Mouse (Mus musculus) MEL (cell line): ENCODE measurements around the gene Ppfia1. TPM values are rescaled to one million over a fixed set of nuclear protein-coding genes. Genes with fewer than 3 reads are reported as not detected.

Experiments
- DNase-seq: peaks from one replicate; pipeline ENCODE4 v3.0.0; 2011; ENCODE audit warnings: low read depth, low spot score
- H3K27ac ChIP-seq: 2 replicates; pipeline ENCODE4 v1.5.1; 2012; ENCODE audit warnings: low read depth, mild to moderate bottlenecking, control low read depth, low read length, moderate library complexity; ENCODE audit not compliant: control insufficient read depth
- H3K27me3 ChIP-seq, 2 experiments: fragments of 150-350 bp in 1 of 2; sonication (generic) in 1 of 2; 2 replicates each; pipeline ENCODE4 v1.6.1; 2012; ENCODE audit warnings: low read length in 2 of 2, mild to moderate bottlenecking in 2 of 2, improper control_type of control experiment in 1 of 2, moderate library complexity in 1 of 2; ENCODE audit not compliant: insufficient read depth in 2 of 2, control insufficient read depth in 1 of 2
- H3K36me3 ChIP-seq, 2 experiments: 2 replicates each; pipeline ENCODE4 v1.6.1; 2012 to 2014; ENCODE audit warnings: low read length in 2 of 2, improper control_type of control experiment in 1 of 2, inconsistent platforms in 1 of 2, mild to moderate bottlenecking in 1 of 2; ENCODE audit not compliant: insufficient read depth in 2 of 2, control insufficient read depth in 1 of 2
- H3K4me1 ChIP-seq, 2 experiments: fragments of 150-350 bp in 1 of 2; sonication (generic) in 1 of 2; 2 replicates each; pipeline ENCODE4 v1.6.1; 2012; ENCODE audit warnings: low read length in 2 of 2, improper control_type of control experiment in 1 of 2, mild to moderate bottlenecking in 1 of 2; ENCODE audit not compliant: insufficient read depth in 2 of 2, control insufficient read depth in 1 of 2
- H3K4me3 ChIP-seq, 2 experiments: fragments of 150-350 bp in 1 of 2; sonication (generic) in 1 of 2; 2 replicates each; pipeline ENCODE4 v1.5.1; 2012; ENCODE audit warnings: low read depth in 2 of 2, low read length in 2 of 2, mild to moderate bottlenecking in 2 of 2, moderate library complexity in 2 of 2, control low read depth in 1 of 2, improper control_type of control experiment in 1 of 2; ENCODE audit not compliant: control insufficient read depth in 1 of 2, insufficient read depth in 1 of 2
- H3K79me2 ChIP-seq: 2 replicates; pipeline ENCODE4 v1.6.1; 2012; ENCODE audit warnings: mild to moderate bottlenecking, low read length, moderate library complexity; ENCODE audit not compliant: control insufficient read depth, poor library complexity, insufficient read depth
- H3K9ac ChIP-seq: 2 replicates; pipeline ENCODE4 v1.6.1; 2012; ENCODE audit warnings: low read depth, mild to moderate bottlenecking, control low read depth, low read length, moderate library complexity; ENCODE audit not compliant: control insufficient read depth, poor library complexity, severe bottlenecking
- H3K9me3 ChIP-seq: fragments of 150-350 bp; sonication (generic); replicated peaks from 2 replicates; pipeline ENCODE4 v1.6.1; 2012; ENCODE audit warnings: mild to moderate bottlenecking, low read length, improper control_type of control experiment, moderate library complexity; ENCODE audit not compliant: insufficient read depth
- CHD2 ChIP-seq: IDR thresholded peaks from 2 replicates; pipeline ENCODE4 v1.6.1; 2011; ENCODE audit warnings: low read length, improper control_type of control experiment
- E2F4 ChIP-seq: IDR thresholded peaks from 2 replicates; pipeline ENCODE4 v1.6.1; 2011; ENCODE audit warnings: low read depth, low read length, improper control_type of control experiment, borderline replicate concordance
- GABPA ChIP-seq: IDR thresholded peaks from 2 replicates; pipeline ENCODE4 v1.6.1; 2012; ENCODE audit warnings: low read depth, mild to moderate bottlenecking, inconsistent platforms, low read length, improper control_type of control experiment, moderate library complexity
- HCFC1 ChIP-seq: IDR thresholded peaks from 2 replicates; pipeline ENCODE4 v1.6.1; 2012; ENCODE audit warnings: low read depth, mild to moderate bottlenecking, inconsistent platforms, low read length, improper control_type of control experiment, moderate library complexity
- KAT2A ChIP-seq: conservative IDR thresholded peaks from 2 replicates; pipeline ENCODE4 v1.6.1; 2012; ENCODE audit warnings: low read depth, low read length, improper control_type of control experiment, inconsistent platforms
- MAZ ChIP-seq: IDR thresholded peaks from 2 replicates; pipeline ENCODE4 v1.6.1; 2012; ENCODE audit warnings: low read depth, mild to moderate bottlenecking, inconsistent platforms, low read length, improper control_type of control experiment
- MEF2A ChIP-seq: IDR thresholded peaks from 2 replicates; pipeline ENCODE4 v1.6.1; 2014; ENCODE audit warnings: low read depth, mild to moderate bottlenecking, inconsistent platforms, low read length, improper control_type of control experiment; ENCODE audit not compliant: poor library complexity, insufficient replicate concordance, severe bottlenecking; ENCODE audit errors: extremely low read depth
- MYC ChIP-seq: IDR thresholded peaks from 2 replicates; pipeline ENCODE4 v1.6.1; 2011; ENCODE audit warnings: low read depth, mild to moderate bottlenecking, low read length, improper control_type of control experiment, moderate library complexity
- NELFE ChIP-seq: IDR thresholded peaks from 2 replicates; pipeline ENCODE4 v1.6.1; 2011; ENCODE audit warnings: low read depth, low read length, improper control_type of control experiment
- POLR2A ChIP-seq, 2 experiments: IDR thresholded peaks; 2 replicates each; pipeline ENCODE4 v1.6.1; 2011 to 2012; ENCODE audit warnings: low read length in 2 of 2, mild to moderate bottlenecking in 2 of 2, control low read depth in 1 of 2, improper control_type of control experiment in 1 of 2, low read depth in 1 of 2, moderate library complexity in 1 of 2; ENCODE audit not compliant: control insufficient read depth in 1 of 2, insufficient read depth in 1 of 2, poor library complexity in 1 of 2
- POLR2AphosphoS2 ChIP-seq: IDR thresholded peaks from 2 replicates; pipeline ENCODE4 v1.6.1; 2011; ENCODE audit warnings: low read length, improper control_type of control experiment
- RAD21 ChIP-seq: IDR thresholded peaks from 2 replicates; pipeline ENCODE4 v1.6.1; 2011; ENCODE audit warnings: mild to moderate bottlenecking, low read depth, low read length, improper control_type of control experiment
- RCOR1 ChIP-seq: IDR thresholded peaks from 2 replicates; pipeline ENCODE4 v1.6.1; 2012; ENCODE audit warnings: low read depth, mild to moderate bottlenecking, inconsistent platforms, low read length, improper control_type of control experiment
- TCF12 ChIP-seq: IDR thresholded peaks from 2 replicates; pipeline ENCODE4 v1.6.1; 2014; ENCODE audit warnings: low read depth, mild to moderate bottlenecking, inconsistent platforms, low read length, improper control_type of control experiment, moderate library complexity
- USF2 ChIP-seq, 2 experiments: IDR thresholded peaks; 2 replicates each; pipeline ENCODE4 v1.6.1; 2011 to 2012; ENCODE audit warnings: improper control_type of control experiment in 2 of 2, low read length in 2 of 2, borderline replicate concordance in 1 of 2, inconsistent platforms in 1 of 2, low read depth in 1 of 2, mild to moderate bottlenecking in 1 of 2; ENCODE audit not compliant: insufficient read depth in 1 of 2
- ZC3H11A ChIP-seq: IDR thresholded peaks from 2 replicates; pipeline ENCODE4 v1.6.1; 2012; ENCODE audit warnings: low read depth, mild to moderate bottlenecking, inconsistent platforms, low read length, improper control_type of control experiment
- ZKSCAN1 ChIP-seq: IDR thresholded peaks from 2 replicates; pipeline ENCODE4 v1.6.1; 2012; ENCODE audit warnings: low read depth, mild to moderate bottlenecking, inconsistent platforms, low read length, improper control_type of control experiment, moderate library complexity
- ZMIZ1 ChIP-seq: IDR thresholded peaks from 2 replicates; pipeline ENCODE4 v1.6.1; 2012; ENCODE audit warnings: low read depth, mild to moderate bottlenecking, inconsistent platforms, low read length, improper control_type of control experiment, moderate library complexity
- ZNF384 ChIP-seq: IDR thresholded peaks from 2 replicates; pipeline ENCODE4 v1.6.1; 2012; ENCODE audit warnings: low read depth, mild to moderate bottlenecking, inconsistent platforms, low read length, improper control_type of control experiment
- polyA plus RNA-seq, 2 experiments: library from polyadenylated mRNA; stranded (reverse) in 1 of 2; unstranded in 1 of 2; fragments of >175 nt in 1 of 2; fragments of >200 nt in 1 of 2; gene quantifications; 2 replicates each; pipeline versions ENCODE4 v1.2.1 to v1.2.4; 2012; ENCODE audit warnings: low replicate concordance in 2 of 2, low read depth in 1 of 2; ENCODE audit not compliant: insufficient read length in 2 of 2, insufficient read depth in 1 of 2, missing spikeins in 1 of 2
- total RNA-seq: library from RNA; depleted of rRNA; stranded (reverse); fragments of 300-350 nt; gene quantifications from 2 replicates; pipeline ENCODE4 v1.2.3, GENCODE M21; 2012

Gene Ppfia1
- total and polyA plus RNA-seq, 3 experiments = 38.5 to 53.1 TPM; not detected in 1

DNA sequence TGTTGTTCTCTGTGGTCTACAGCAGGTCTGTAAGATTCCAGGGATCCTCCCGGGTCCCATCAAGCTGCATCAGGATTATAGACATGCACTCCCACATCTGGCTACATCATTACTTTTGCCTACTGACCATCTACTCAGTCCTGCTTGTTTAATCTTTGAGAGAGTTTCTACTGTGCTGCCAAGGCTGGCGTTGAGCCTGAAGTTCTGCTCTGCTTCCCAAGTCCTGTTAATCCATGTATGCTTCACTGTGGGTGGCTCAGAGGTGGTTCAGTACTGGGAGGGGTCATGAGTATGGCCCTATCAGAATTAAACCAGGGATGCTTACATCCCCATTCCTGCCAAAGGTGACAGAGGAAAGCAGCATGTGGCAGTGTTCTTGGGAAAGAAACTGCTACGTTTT, 77.8 kb downstream of the Ppfia1 start:
- no peak for DNase-seq
- H3K9ac ChIP-seq = no peak overlapping the region
- no peak overlapping the region for H3K27ac ChIP-seq
- no peaks in the 10 kb centered on the region for H3K9me3 ChIP-seq
- no peaks in the 10 kb centered on the region for H3K4me1 ChIP-seq
- no peaks in the 10 kb centered on the region for H3K79me2 ChIP-seq
- no peak overlapping the region for H3K4me3 ChIP-seq
- TF ChIP-seq MEF2A (no peak), HCFC1 (no peak), ZNF384 (no peak), POLR2AphosphoS2 (peak; percentile 24; the same call in 1 of the 2 replicates), ZC3H11A (no peak), KAT2A (no peak)
- TF ChIP-seq, all 39 proteins: peak for 1
- Histone ChIP-seq H3K27me3 (no peaks in the 10 kb centered on the region), H3K36me3 (peaks cover 0 to 4% of the 10 kb centered on the region in 2 experiments; a peak in 2 of 4 replicates)

DNA sequence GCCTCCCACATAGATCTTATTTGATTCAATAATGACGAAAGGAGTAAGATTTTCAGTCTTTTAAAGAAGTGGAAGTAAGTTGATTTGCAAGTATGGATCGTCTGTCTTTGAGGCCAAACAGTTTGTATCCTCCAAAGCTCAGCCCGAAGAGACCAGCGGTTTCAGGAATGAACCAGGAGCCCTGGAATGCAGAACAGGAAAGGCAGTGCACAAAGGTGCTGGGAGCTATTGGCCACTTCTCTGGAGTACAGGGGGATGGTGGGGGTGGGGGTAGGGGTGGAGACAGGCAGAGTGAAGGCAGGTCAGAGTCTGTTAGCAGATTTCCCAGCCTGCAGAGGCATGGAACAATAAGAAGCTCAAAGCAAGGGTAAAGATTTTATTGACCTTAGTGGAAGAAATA, 80.0 kb downstream of the Ppfia1 start:
- Histone ChIP-seq H3K9ac (no peak overlapping the region), H3K27ac (no peak overlapping the region), H3K4me1 (no peaks in the 10 kb centered on the region; a peak in 1 of 4 replicates), H3K9me3 (no peaks in the 10 kb centered on the region), H3K79me2 (peaks cover 15% of the 10 kb centered on the region)
- TF ChIP-seq RCOR1 (no peak), E2F4 (no peak), MAZ (no peak), RAD21 (no peak), ZKSCAN1 (no peak), GABPA (no peak), CHD2 (no peak), NELFE (no peak), ZMIZ1 (no peak), USF2 (IDR thresholded peaks at IDR 0.05; ENCODE audit: borderline replicate concordance in 1 of 2, insufficient read depth in 1 of 2, low read depth in 1 of 2, low read length in 2 of 2) (no peak), MYC (no peak), TCF12 (no peak), POLR2A (IDR thresholded peaks at IDR 0.05; ENCODE audit: control insufficient read depth in 1 of 2, insufficient read depth in 1 of 2, low read depth in 1 of 2, low read length in 2 of 2, poor library complexity in 1 of 2) (no peak)
- TF ChIP-seq, all 39 proteins: peak for 0
- H3K36me3 ChIP-seq = peaks cover 0 to 4% of the 10 kb centered on the region in 2 experiments; a peak in 1 of 4 replicates
- no peak overlapping the region for H3K4me3 ChIP-seq
- no peaks in the 10 kb centered on the region for H3K27me3 ChIP-seq
- DNase-seq = no peak
